Mouse (Mus musculus) cerebellum, adult 9-10 months (tissue): ENCODE results near the gene Fstl4.
"Not testable (repeated sequence)": the region's sequence is repeated elsewhere in the genome, so short reads cannot be mapped to it uniquely, and the experiment has no call there.

Experiments
- DNase-seq: peaks from one replicate; pipeline ENCODE4 v3.0.0; 2022

The Fstl4 gene

GRCm38 (mm10) chr11:53140722-53141400 lies 376.4 kb downstream of the Fstl4 start:
- DNase-seq: no peak

- DNase-seq: no peak
These were observed 379.1 kb downstream of the Fstl4 start for GRCm38 (mm10) chr11:53143522-53143921.

- no peak for DNase-seq
These were observed 380.1 kb downstream of the Fstl4 start for GRCm38 (mm10) chr11:53144506-53144905.

- DNase-seq: peak; percentile 10
These were observed 381.9 kb downstream of the Fstl4 start for GRCm38 (mm10) chr11:53146290-53146689.

- no peak for DNase-seq
These were observed 392.0 kb downstream of the Fstl4 start for GRCm38 (mm10) chr11:53156463-53156862.

- DNase-seq: no peak
These were observed 393.3 kb downstream of the Fstl4 start for GRCm38 (mm10) chr11:53157621-53158259.

GRCm38 (mm10) chr11:53162385-53162784 lies 398.0 kb downstream of the Fstl4 start:
- DNase-seq: no peak

- DNase-seq: no peak
These were observed 402.0 kb downstream of the Fstl4 start for GRCm38 (mm10) chr11:53166478-53166877.

- no peak for DNase-seq
These were observed 417.9 kb downstream of the Fstl4 start for GRCm38 (mm10) chr11:53182177-53182852.

- no peak for DNase-seq
These were observed 418.4 kb downstream of the Fstl4 start for GRCm38 (mm10) chr11:53182858-53183257.

- DNase-seq: no peak
These were observed 419.6 kb downstream of the Fstl4 start for GRCm38 (mm10) chr11:53184046-53184445.

GRCm38 (mm10) chr11:53184698-53185097 lies 420.3 kb downstream of the Fstl4 start:
- no peak for DNase-seq

GRCm38 (mm10) chr11:53187427-53188140 lies 423.1 kb downstream of the Fstl4 start:
- DNase-seq: peak; percentile 11

GRCm38 (mm10) chr11:53196551-53196950 lies 432.1 kb downstream of the Fstl4 start:
- DNase-seq: not testable (repeated sequence)

GRCm38 (mm10) chr11:53197111-53197510 lies 432.7 kb downstream of the Fstl4 start:
- DNase-seq: no peak

GRCm38 (mm10) chr11:53202459-53203250 lies 438.2 kb downstream of the Fstl4 start:
- no peak for DNase-seq

- DNase-seq: no peak
These were observed 446.4 kb downstream of the Fstl4 start for GRCm38 (mm10) chr11:53210876-53211275.

GRCm38 (mm10) chr11:53229011-53229410 lies 464.6 kb downstream of the Fstl4 start:
- DNase-seq: no peak

GRCm38 (mm10) chr11:53231836-53232235 lies 467.4 kb downstream of the Fstl4 start:
- DNase-seq: no peak

GRCm38 (mm10) chr11:53233590-53233989 lies 469.2 kb downstream of the Fstl4 start:
- DNase-seq: no peak
